ENCODE assay signal across 20 mouse cellular contexts in the genomic region with DNA sequence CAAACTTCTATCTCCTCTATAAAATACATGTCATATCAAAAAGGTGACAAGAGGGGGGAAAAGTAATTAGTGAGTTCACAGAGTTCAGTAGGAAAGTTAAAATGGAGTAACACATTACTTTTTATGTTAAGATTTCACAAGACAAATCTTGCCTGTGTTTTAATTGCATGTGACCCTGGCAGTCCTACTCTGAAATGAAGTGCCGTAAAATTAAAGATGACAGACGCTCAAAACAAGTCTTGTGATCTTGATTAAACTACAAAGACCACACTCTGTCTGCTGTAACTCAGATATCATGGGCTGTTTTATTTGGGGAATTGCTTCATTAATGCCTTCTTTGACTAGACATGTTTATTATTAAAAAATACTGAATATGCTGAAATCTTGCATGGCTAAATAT.
"Had no signal": no experiment of that assay in that cellular context is flagged by ENCODE, and none has a peak within 500 bp of the region (broad histone marks: within the 10 kb centered on the region; RNA-seq: fewer than 3 reads in every experiment).

No protein-coding gene starts in this region.

- H3K4me2 ChIP-seq: hindbrain, embryonic 15.5 days; limb, embryonic 15.5 days; liver, embryonic 11.5 days; neural tube, embryonic 12.5 days; neural tube, embryonic 15.5 days had no signal

- H3K36me3 ChIP-seq: hindbrain, embryonic 15.5 days; limb, embryonic 12.5 days; limb, embryonic 15.5 days; midbrain, embryonic 15.5 days; neural tube, embryonic 12.5 days; neural tube, embryonic 15.5 days had no signal

- DNase-seq: kidney, adult 2 months; kidney, postnatal 14 days; kidney, postnatal 4 days; left cerebral cortex, postnatal 4 days; liver, postnatal 0 days; right cerebral cortex, postnatal 14 days; right cerebral cortex, postnatal 4 days; thymus, adult 2 months; thymus, postnatal 14 days; thymus, postnatal 4 days had no signal

- H3K4me3 ChIP-seq: hindbrain, embryonic 15.5 days; limb, embryonic 12.5 days; limb, embryonic 15.5 days; midbrain, embryonic 15.5 days; neural tube, embryonic 12.5 days; neural tube, embryonic 15.5 days had no signal

- ATAC-seq: intestine, postnatal 0 days; liver, postnatal 0 days had no signal

- H3K9ac ChIP-seq: hindbrain, embryonic 15.5 days; limb, embryonic 12.5 days; limb, embryonic 15.5 days; liver, embryonic 14.5 days; liver, postnatal 0 days; midbrain, embryonic 15.5 days; neural tube, embryonic 12.5 days; neural tube, embryonic 15.5 days had no signal

- H3K9me3 ChIP-seq: hindbrain, embryonic 15.5 days; limb, embryonic 12.5 days; limb, embryonic 15.5 days; midbrain, embryonic 15.5 days; neural tube, embryonic 12.5 days; neural tube, embryonic 15.5 days had no signal

- H3K27me3 ChIP-seq: hindbrain, embryonic 15.5 days; limb, embryonic 12.5 days; limb, embryonic 15.5 days; midbrain, embryonic 15.5 days; neural tube, embryonic 12.5 days; neural tube, embryonic 15.5 days had no signal

- H3K27ac ChIP-seq: hindbrain, embryonic 15.5 days; limb, embryonic 12.5 days; limb, embryonic 15.5 days; liver, embryonic 14.5 days; midbrain, embryonic 15.5 days; neural tube, embryonic 12.5 days; neural tube, embryonic 15.5 days; stomach, postnatal 0 days had no signal

- H3K4me1 ChIP-seq: limb, embryonic 15.5 days had no signal
